Mouse (Mus musculus): ENCODE results near the gene Slc16a10. TPM values are rescaled to one million over a fixed set of nuclear protein-coding genes. Genes with fewer than 3 reads are reported as not detected.

Gene Slc16a10
- total and polyA plus RNA-seq, 3 experiments, result 4.1 to 10.4 (median 4.5) TPM

DNA sequence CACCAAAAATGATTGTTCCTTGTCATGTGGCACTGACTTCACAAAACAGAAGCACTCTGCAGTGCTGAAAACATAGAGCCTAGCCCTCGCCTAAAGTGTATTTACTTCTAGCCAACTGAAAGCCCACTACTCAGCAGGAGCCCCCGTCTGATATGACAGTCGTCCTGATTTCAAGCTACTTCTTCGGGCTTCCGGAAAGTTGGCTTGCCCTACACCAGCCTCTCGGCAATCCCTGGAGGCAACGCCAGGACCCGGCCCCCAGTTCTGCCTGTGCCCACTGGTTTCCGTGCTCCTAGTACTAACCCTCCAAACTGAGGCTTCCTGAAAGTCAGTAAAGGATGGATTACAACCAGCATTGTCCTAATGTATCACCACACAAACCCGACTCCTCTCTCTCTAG is 29.8 kb downstream of the Slc16a10 start:
- Histone ChIP-seq H3K36me3 (replicated peaks in 1 of 2; ENCODE audit: control insufficient read depth in 1 of 2, insufficient read depth in 1 of 2, low read length in 1 of 2) (no peaks in the 10 kb centered on the region), H3K4me1 (ENCODE audit: control insufficient read depth in 1 of 2, insufficient read depth in 2 of 2) (no peaks in the 10 kb centered on the region; a peak in 1 of 4 replicates)
- in situ Hi-C loops (cut with MboI; ENCODE audit: low pct_ligation_motif_present, low pct_unique_long_range_greater_than_20kb, low sequenced_read_pairs), result no loop called here

GRCm38 (mm10) chr10:40109520-40109919 is 32.5 kb downstream of the Slc16a10 start:
- no peaks in the 10 kb centered on the region for H3K79me2 ChIP-seq (replicated peaks; ENCODE audit: control insufficient read depth, extremely low read depth, insufficient read depth, poor library complexity, severe bottlenecking)
- H3K36me3 ChIP-seq (replicated peaks in 1 of 2; ENCODE audit: control insufficient read depth in 1 of 2, insufficient read depth in 1 of 2, low read length in 1 of 2), result no peaks in the 10 kb centered on the region
- H3K4me2 ChIP-seq (ENCODE audit: insufficient read depth, low read depth, poor library complexity, severe bottlenecking), result no peak overlapping the region
- H3K4me3 ChIP-seq (replicated peaks in 1 of 3; ENCODE audit: low read depth in 2 of 3, low read length in 2 of 3, poor library complexity in 1 of 3), result no peak overlapping the region
- dilution Hi-C loops (cut with MboI; ENCODE audit: extremely low pct_ligation_motif_present, extremely low pct_unique_long_range_greater_than_20kb, low sequenced_read_pairs), result no loop called here
- no peaks in the 10 kb centered on the region; a peak in 1 of 4 replicates for H3K4me1 ChIP-seq (ENCODE audit: control insufficient read depth in 1 of 2, insufficient read depth in 2 of 2)
- no peak overlapping the region for H3K27ac ChIP-seq (ENCODE audit: insufficient read depth, low read depth)
- no peak for TF ChIP-seq CHD1 (IDR thresholded peaks at IDR 0.05; ENCODE audit: low read depth, low read length)
- no peak for TF ChIP-seq RCOR1 (conservative IDR thresholded peaks at IDR 0.05; ENCODE audit: low read depth, low read length)
- no peak for TF ChIP-seq ZNF384 (IDR thresholded peaks at IDR 0.05; ENCODE audit: low read depth, low read length)
- no peak for TF ChIP-seq E2F4 (IDR thresholded peaks at IDR 0.05; ENCODE audit: insufficient replicate concordance, low read depth, low read length)
- no peak for TF ChIP-seq PAX5 (IDR thresholded peaks at IDR 0.05; ENCODE audit: low read length)
- no peak for TF ChIP-seq ZKSCAN1 (IDR thresholded peaks at IDR 0.05; ENCODE audit: borderline replicate concordance, low read depth, low read length)
- no peak for TF ChIP-seq ZC3H11A (IDR thresholded peaks at IDR 0.05; ENCODE audit: low read depth, low read length)
- TF ChIP-seq ZMIZ1 (IDR thresholded peaks at IDR 0.05; ENCODE audit: low read depth, low read length), result no peak
- H3K9me3 ChIP-seq (replicated peaks; ENCODE audit: low read length), result no peaks in the 10 kb centered on the region
- H3K27me3 ChIP-seq (replicated peaks), result no peaks in the 10 kb centered on the region
- no peak for DNase-seq (ENCODE audit: extremely low read depth)
- no peak overlapping the region for H3K9ac ChIP-seq (ENCODE audit: insufficient read depth, low read depth)
- in situ Hi-C loops (cut with MboI; ENCODE audit: low pct_ligation_motif_present, low pct_unique_long_range_greater_than_20kb, low sequenced_read_pairs), result no loop called here

More for the DNA sequence above, 29.8 kb downstream of the Slc16a10 start:
- Histone ChIP-seq H3K4me3 (replicated peaks in 1 of 3; ENCODE audit: low read depth in 2 of 3, low read length in 2 of 3, poor library complexity in 1 of 3) (no peak overlapping the region), H3K27me3 (replicated peaks) (no peaks in the 10 kb centered on the region), H3K79me2 (replicated peaks; ENCODE audit: control insufficient read depth, extremely low read depth, insufficient read depth, poor library complexity, severe bottlenecking) (no peaks in the 10 kb centered on the region), H3K27ac (ENCODE audit: insufficient read depth, low read depth) (no peak overlapping the region), H3K9ac (ENCODE audit: insufficient read depth, low read depth) (no peak overlapping the region), H3K4me2 (ENCODE audit: insufficient read depth, low read depth, poor library complexity, severe bottlenecking) (no peak overlapping the region), H3K9me3 (replicated peaks; ENCODE audit: low read length) (no peaks in the 10 kb centered on the region)
- dilution Hi-C loops (cut with MboI; ENCODE audit: extremely low pct_ligation_motif_present, extremely low pct_unique_long_range_greater_than_20kb, low sequenced_read_pairs), result no loop called here
- no peak for DNase-seq (ENCODE audit: extremely low read depth)
- no peak for TF ChIP-seq IRF4 (IDR thresholded peaks at IDR 0.05; ENCODE audit: low read depth, low read length)
- TF ChIP-seq ZC3H11A (IDR thresholded peaks at IDR 0.05; ENCODE audit: low read depth, low read length), result no peak
- TF ChIP-seq ELF1 (IDR thresholded peaks at IDR 0.05; ENCODE audit: low read depth, low read length), result no peak

DNA sequence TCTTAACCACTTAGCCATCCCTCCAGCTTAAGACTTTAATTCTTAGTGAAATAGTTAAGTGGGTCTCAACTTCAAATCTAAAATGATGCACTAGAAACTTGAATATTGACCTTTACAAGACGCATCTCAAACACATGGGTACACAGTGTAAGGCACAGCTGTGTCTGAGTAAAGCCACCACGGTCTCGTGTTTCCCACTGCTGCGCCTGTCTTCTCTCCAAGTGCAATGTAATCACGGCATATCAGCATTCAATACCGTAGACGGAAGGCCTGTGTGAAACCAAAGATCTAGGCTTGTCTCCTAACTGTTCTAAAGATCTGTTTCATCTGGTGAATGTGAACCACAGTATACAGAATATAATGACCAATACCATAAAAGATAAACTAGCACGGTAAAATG is 33.1 kb downstream of the Slc16a10 start:
- no peak overlapping the region for H3K9ac ChIP-seq (ENCODE audit: insufficient read depth, low read depth)
- no peaks in the 10 kb centered on the region; a peak in 1 of 4 replicates for H3K4me1 ChIP-seq (ENCODE audit: control insufficient read depth in 1 of 2, insufficient read depth in 2 of 2)
- dilution Hi-C loops (cut with MboI; ENCODE audit: extremely low pct_ligation_motif_present, extremely low pct_unique_long_range_greater_than_20kb, low sequenced_read_pairs) (no loop called here), in situ Hi-C loops (cut with MboI; ENCODE audit: low pct_ligation_motif_present, low pct_unique_long_range_greater_than_20kb, low sequenced_read_pairs) (no loop called here)
- no peak overlapping the region for H3K27ac ChIP-seq (ENCODE audit: insufficient read depth, low read depth)
- DNase-seq (ENCODE audit: extremely low read depth), result no peak
- H3K36me3 ChIP-seq (replicated peaks in 1 of 2; ENCODE audit: control insufficient read depth in 1 of 2, insufficient read depth in 1 of 2, low read length in 1 of 2), result no peaks in the 10 kb centered on the region
- H3K9me3 ChIP-seq (replicated peaks; ENCODE audit: low read length), result no peaks in the 10 kb centered on the region
- H3K79me2 ChIP-seq (replicated peaks; ENCODE audit: control insufficient read depth, extremely low read depth, insufficient read depth, poor library complexity, severe bottlenecking), result no peaks in the 10 kb centered on the region
- H3K4me3 ChIP-seq (replicated peaks in 1 of 3; ENCODE audit: low read depth in 2 of 3, low read length in 2 of 3, poor library complexity in 1 of 3), result no peak overlapping the region
- no peaks in the 10 kb centered on the region for H3K27me3 ChIP-seq (replicated peaks)
- H3K4me2 ChIP-seq (ENCODE audit: insufficient read depth, low read depth, poor library complexity, severe bottlenecking), result no peak overlapping the region
- no peak for TF ChIP-seq IRF4 (IDR thresholded peaks at IDR 0.05; ENCODE audit: low read depth, low read length)

All from CH12.LX (cell line).